Mouse (Mus musculus): ENCODE measurements around the gene Ntn1. TPM values are rescaled to one million over a fixed set of nuclear protein-coding genes. Genes with fewer than 3 reads are reported as not detected.

The Ntn1 gene
- polyA plus RNA-seq, 1 experiment from 2014 or later = 1.6 TPM

- Histone ChIP-seq H3K36me3 (ENCODE audit: inconsistent target) (no peaks in the 10 kb centered on the region), H3K27ac (no peak overlapping the region), H3K4me3 (ENCODE audit: inconsistent target) (no peak overlapping the region), H3K79me2 (ENCODE audit: inconsistent target) (no peaks in the 10 kb centered on the region)
- 17% methylated on average over 24 of the region's 24 CpGs for WGBS (ENCODE audit: missing documents)
Observed at GRCm38 (mm10) chr11:68398891-68399547, 1.6 kb downstream of the Ntn1 start.

DNA sequence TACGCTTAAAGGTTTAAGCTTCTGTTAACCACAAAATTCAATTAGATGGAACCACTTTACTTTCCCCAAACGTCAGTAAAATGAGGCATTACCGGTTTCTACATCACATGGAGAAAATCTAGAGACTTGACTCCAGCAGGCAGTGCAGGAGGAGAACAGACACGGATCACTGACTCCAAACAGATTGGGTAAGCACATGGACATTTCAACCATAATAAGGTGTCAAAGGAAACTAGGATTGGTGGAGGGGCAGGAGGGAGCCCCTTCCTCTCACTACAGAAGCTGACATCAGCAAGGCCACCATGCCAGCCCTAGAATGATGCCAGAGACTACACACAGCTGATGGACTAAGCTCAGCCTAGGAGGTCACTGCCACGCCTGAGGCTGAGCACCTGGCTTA lies 5.1 kb downstream of the Ntn1 start:
- Histone ChIP-seq H3K4me3 (ENCODE audit: inconsistent target) (no peak overlapping the region), H3K36me3 (ENCODE audit: inconsistent target) (no peaks in the 10 kb centered on the region), H3K27ac (no peak overlapping the region), H3K79me2 (ENCODE audit: inconsistent target) (no peaks in the 10 kb centered on the region)
- WGBS (ENCODE audit: missing documents) = 76% methylated on average over 5 of the region's 5 CpGs

DNA sequence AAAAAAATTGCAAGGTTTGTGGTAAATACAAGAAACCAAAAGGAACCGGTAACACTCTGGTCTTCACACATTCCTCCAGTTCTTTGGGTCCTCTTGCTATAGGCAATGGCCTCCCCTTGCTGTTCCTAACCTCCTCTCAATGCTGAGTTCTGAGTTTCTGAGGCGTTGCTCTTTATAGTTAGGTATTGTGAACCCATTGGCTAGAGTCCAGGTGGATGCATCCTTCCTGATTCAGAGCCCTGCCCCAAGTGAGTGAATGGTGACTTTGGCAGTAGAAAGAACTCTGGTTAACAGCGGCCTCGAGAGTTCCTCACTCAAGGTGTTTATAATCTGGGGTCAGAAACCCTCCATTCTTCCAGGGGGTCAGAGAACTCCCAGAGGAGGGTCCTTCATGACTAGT lies 5.9 kb downstream of the Ntn1 start:
- no peak overlapping the region for H3K27ac ChIP-seq
- H3K79me2 ChIP-seq (ENCODE audit: inconsistent target) = no peaks in the 10 kb centered on the region
- 67% methylated on average over 4 of the region's 4 CpGs for WGBS (ENCODE audit: missing documents)
- no peaks in the 10 kb centered on the region for H3K36me3 ChIP-seq (ENCODE audit: inconsistent target)
- no peak overlapping the region for H3K4me3 ChIP-seq (ENCODE audit: inconsistent target)

DNA sequence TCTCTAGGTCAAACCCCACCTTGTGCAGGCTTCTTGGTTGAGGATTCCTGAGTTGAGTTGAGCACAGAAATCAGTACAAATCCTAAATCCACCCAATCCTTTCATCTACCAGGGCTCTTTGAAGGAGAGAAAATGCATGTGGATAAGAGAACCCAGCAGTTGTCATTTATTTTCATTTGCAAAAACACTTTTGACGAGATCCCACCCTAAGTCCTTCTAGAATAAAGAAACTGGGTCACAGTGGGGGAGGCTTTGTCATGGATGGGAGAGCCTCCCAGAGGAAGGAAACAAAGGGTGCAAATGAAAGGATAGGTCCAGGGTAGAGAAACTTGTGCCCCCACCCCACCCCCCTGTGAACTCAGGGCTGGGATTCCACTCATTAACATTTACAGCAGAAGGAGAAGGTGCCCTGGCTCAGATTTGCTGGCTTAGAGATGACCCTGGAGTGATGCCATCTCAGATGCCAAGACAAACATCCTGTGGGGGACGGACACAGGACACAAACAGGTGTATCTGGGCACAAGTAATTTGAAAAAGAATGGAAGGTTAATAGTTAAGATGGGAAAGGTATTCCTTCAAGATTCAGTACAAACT lies 6.6 kb downstream of the Ntn1 start:
- WGBS (ENCODE audit: missing documents) = 96% methylated on average over 2 of the region's 2 CpGs
- Histone ChIP-seq H3K79me2 (ENCODE audit: inconsistent target) (no peaks in the 10 kb centered on the region), H3K4me3 (ENCODE audit: inconsistent target) (no peak overlapping the region), H3K36me3 (ENCODE audit: inconsistent target) (no peaks in the 10 kb centered on the region), H3K27ac (no peak overlapping the region)

DNA sequence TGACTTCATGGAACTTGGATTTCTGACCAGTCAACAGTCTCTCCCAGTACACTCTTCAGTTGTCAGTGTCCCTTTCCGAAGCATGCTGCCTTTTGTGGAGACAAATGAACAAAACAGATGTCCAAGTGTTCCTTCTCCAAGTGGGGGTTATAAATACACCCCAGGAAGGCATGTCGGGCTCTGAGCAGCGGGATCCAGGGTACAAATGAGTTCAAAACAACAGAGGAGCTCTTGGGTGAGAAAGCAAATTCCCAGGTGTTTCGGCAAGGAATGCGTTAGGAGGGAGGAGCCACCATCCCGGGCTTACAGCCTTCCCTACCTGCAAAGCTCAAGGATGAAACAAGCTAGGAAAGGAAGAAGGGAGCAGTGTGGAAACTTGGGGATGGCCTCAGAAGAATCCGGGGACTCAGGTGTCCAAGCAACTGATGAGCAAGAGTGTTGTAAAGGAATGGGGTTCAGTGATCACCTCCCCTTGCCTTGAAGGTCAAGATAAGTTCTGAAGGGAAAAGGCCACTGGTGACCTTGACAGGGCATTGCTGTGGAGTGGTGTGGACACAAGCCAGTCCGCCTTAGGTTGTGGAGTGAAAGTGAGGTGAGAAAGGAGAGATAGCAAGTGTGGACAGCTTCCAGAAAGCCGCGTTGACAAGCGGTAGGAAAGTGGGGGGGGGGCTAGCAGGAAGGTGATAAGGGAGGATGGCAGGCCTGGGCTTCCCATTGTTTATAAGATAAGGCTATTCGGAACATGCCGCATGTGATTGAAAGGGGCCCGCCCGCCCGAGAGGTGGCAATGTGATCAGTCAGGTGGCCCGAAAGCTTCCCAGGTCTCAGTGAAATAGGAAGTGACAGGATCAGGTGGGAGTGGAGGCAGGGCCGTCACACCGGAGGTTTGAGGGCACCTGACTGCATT lies 10.0 kb downstream of the Ntn1 start:
- Histone ChIP-seq H3K36me3 (ENCODE audit: inconsistent target) (no peaks in the 10 kb centered on the region), H3K27ac (no peak overlapping the region), H3K4me3 (ENCODE audit: inconsistent target) (no peak overlapping the region), H3K79me2 (ENCODE audit: inconsistent target) (no peaks in the 10 kb centered on the region)
- 22% methylated on average over 19 of the region's 19 CpGs for WGBS (ENCODE audit: missing documents)

- H3K27ac ChIP-seq = no peak overlapping the region
- 25% methylated on average over 8 of the region's 8 CpGs for WGBS (ENCODE audit: missing documents)
- H3K4me3 ChIP-seq (ENCODE audit: inconsistent target) = no peak overlapping the region
- no peaks in the 10 kb centered on the region for H3K36me3 ChIP-seq (ENCODE audit: inconsistent target)
- H3K79me2 ChIP-seq (ENCODE audit: inconsistent target) = no peaks in the 10 kb centered on the region
Observed at GRCm38 (mm10) chr11:68389621-68390020, 11.0 kb downstream of the Ntn1 start.

DNA sequence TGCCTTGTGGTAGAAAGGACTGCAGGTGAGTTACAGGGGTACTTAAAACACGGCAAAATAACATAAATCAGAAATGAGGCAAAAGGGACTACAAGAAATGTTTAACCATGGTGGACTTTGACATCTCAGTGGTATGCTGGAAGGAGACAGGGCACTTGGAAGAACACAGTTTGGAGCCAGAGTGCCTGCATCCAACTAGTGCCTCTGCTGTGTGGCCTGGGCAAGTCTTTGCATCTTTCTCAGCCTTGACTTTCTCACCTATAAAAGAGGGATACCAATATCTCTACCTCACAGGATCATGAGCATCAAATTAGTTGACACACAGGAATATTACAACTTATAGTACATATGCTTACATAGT lies 12.0 kb downstream of the Ntn1 start:
- Histone ChIP-seq H3K79me2 (ENCODE audit: inconsistent target) (no peaks in the 10 kb centered on the region), H3K27ac (no peak overlapping the region), H3K4me3 (ENCODE audit: inconsistent target) (no peak overlapping the region), H3K36me3 (ENCODE audit: inconsistent target) (no peaks in the 10 kb centered on the region)
- 82% methylated on average over 1 of the region's 1 CpGs for WGBS (ENCODE audit: missing documents)

DNA sequence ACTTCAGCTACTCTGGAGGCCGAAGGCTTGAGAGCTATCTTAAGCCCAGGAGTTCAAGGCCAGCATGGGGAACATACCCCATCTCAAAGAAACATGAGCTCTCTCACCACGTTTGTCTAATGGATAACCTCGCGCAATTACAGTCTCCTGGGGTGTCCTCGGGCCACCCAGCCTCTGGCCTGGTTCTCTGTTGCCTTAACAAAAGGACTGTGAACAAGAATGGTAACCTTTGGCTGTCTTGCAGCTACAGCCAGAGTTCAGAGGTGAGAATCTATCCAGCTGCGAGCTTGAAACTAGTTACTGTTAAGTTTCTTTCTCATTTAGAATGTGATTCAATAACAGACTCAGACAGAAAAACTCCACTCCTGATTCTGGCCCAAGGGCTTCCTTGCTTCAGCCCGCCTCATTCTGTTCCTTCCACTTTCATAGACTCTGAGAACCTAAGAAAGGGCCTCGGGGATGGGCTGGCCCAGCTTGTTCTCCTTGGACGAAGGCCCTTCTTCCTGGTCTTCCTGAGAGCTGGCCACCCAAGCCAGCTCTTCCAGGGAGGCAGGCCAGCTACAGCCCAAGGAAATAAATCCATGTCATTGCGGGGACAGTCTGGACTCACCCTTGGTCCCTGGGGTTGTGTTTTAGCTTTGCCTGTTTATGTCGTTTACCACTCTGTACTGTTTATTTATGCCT lies 12.5 kb downstream of the Ntn1 start:
- Histone ChIP-seq H3K27ac (no peak overlapping the region), H3K36me3 (ENCODE audit: inconsistent target) (no peaks in the 10 kb centered on the region), H3K79me2 (ENCODE audit: inconsistent target) (no peaks in the 10 kb centered on the region), H3K4me3 (ENCODE audit: inconsistent target) (no peak overlapping the region)
- 96% methylated on average over 11 of the region's 11 CpGs for WGBS (ENCODE audit: missing documents)

- Histone ChIP-seq H3K79me2 (ENCODE audit: inconsistent target) (no peaks in the 10 kb centered on the region), H3K4me3 (ENCODE audit: inconsistent target) (no peak overlapping the region; the same call in 1 of the 2 replicates), H3K27ac (no peak overlapping the region), H3K36me3 (ENCODE audit: inconsistent target) (no peaks in the 10 kb centered on the region)
- WGBS (ENCODE audit: missing documents) = 84% methylated on average over 4 of the region's 4 CpGs
Observed at GRCm38 (mm10) chr11:68387441-68387760, 13.2 kb downstream of the Ntn1 start.

GRCm38 (mm10) chr11:68386589-68387440 lies 13.8 kb downstream of the Ntn1 start:
- H3K36me3 ChIP-seq (ENCODE audit: inconsistent target) = no peaks in the 10 kb centered on the region
- no peaks in the 10 kb centered on the region for H3K79me2 ChIP-seq (ENCODE audit: inconsistent target)
- WGBS (ENCODE audit: missing documents) = 3% methylated on average over 55 of the region's 90 CpGs
- peak overlapping the region; percentile 24 for H3K4me3 ChIP-seq (ENCODE audit: inconsistent target)
- no peak overlapping the region for H3K27ac ChIP-seq

- H3K27ac ChIP-seq = no peak overlapping the region
- H3K79me2 ChIP-seq (ENCODE audit: inconsistent target) = no peaks in the 10 kb centered on the region
- WGBS (ENCODE audit: missing documents) = 2% methylated on average over 66 of the region's 68 CpGs
Observed at GRCm38 (mm10) chr11:68385921-68386588, 14.6 kb downstream of the Ntn1 start.

GRCm38 (mm10) chr11:68385021-68385821 lies 15.4 kb downstream of the Ntn1 start:
- Histone ChIP-seq H3K27ac (no peak overlapping the region), H3K79me2 (ENCODE audit: inconsistent target) (no peaks in the 10 kb centered on the region), H3K36me3 (ENCODE audit: inconsistent target) (no peaks in the 10 kb centered on the region), H3K4me3 (ENCODE audit: inconsistent target) (no peak overlapping the region)
- WGBS (ENCODE audit: missing documents) = 3% methylated on average over 94 of the region's 94 CpGs

More at GRCm38 (mm10) chr11:68385921-68386588, 14.6 kb downstream of the Ntn1 start:
- Histone ChIP-seq H3K4me3 (ENCODE audit: inconsistent target) (peak overlapping the region; percentile 24), H3K36me3 (ENCODE audit: inconsistent target) (no peaks in the 10 kb centered on the region)

GRCm38 (mm10) chr11:68384592-68385020 lies 16.0 kb downstream of the Ntn1 start:
- Histone ChIP-seq H3K27ac (no peak overlapping the region), H3K79me2 (ENCODE audit: inconsistent target) (no peaks in the 10 kb centered on the region), H3K36me3 (ENCODE audit: inconsistent target) (no peaks in the 10 kb centered on the region), H3K4me3 (ENCODE audit: inconsistent target) (no peak overlapping the region)
- 8% methylated on average over 27 of the region's 27 CpGs for WGBS (ENCODE audit: missing documents)

All from macrophage (primary cell).